Mouse (Mus musculus): ENCODE data around the gene Tbc1d8. TPM values are rescaled to one million over a fixed set of nuclear protein-coding genes. Genes with fewer than 3 reads are reported as not detected.

Tbc1d8 gene
- total and polyA plus RNA-seq, 3 experiments: 0.16 to 1.4 (median 0.81) TPM

- TF ChIP-seq NELFE (IDR thresholded peaks at IDR 0.05; ENCODE audit: low read depth, low read length): no peak
- no peak for TF ChIP-seq BHLHE40 (IDR thresholded peaks at IDR 0.05; ENCODE audit: low read depth, low read length)
- TF ChIP-seq ZMIZ1 (IDR thresholded peaks at IDR 0.05; ENCODE audit: low read depth, low read length): no peak
Observed at GRCm38 (mm10) chr1:39464760-39465159, 13.8 kb downstream of the Tbc1d8 start (continued).

GRCm38 (mm10) chr1:39462937-39463444, 15.6 kb downstream of the Tbc1d8 start:
- dilution Hi-C loops (cut with MboI; ENCODE audit: extremely low pct_ligation_motif_present, extremely low pct_unique_long_range_greater_than_20kb, low sequenced_read_pairs) (no loop called here), in situ Hi-C loops (cut with MboI; ENCODE audit: low pct_ligation_motif_present, low pct_unique_long_range_greater_than_20kb, low sequenced_read_pairs) (no loop called here)
- H3K27me3 ChIP-seq (replicated peaks): peaks cover 3% of the 10 kb centered on the region
- H3K9me3 ChIP-seq (replicated peaks; ENCODE audit: low read length): no peaks in the 10 kb centered on the region
- no peaks in the 10 kb centered on the region for H3K79me2 ChIP-seq (replicated peaks; ENCODE audit: control insufficient read depth, extremely low read depth, insufficient read depth, poor library complexity, severe bottlenecking)
- no peak overlapping the region for H3K4me3 ChIP-seq (replicated peaks in 1 of 3; ENCODE audit: low read depth in 2 of 3, low read length in 2 of 3, poor library complexity in 1 of 3)
- no peak overlapping the region for H3K9ac ChIP-seq (ENCODE audit: insufficient read depth, low read depth)
- no peak for DNase-seq (ENCODE audit: extremely low read depth)
- no peaks in the 10 kb centered on the region for H3K4me1 ChIP-seq (ENCODE audit: control insufficient read depth in 1 of 2, insufficient read depth in 2 of 2)
- TF ChIP-seq NELFE (IDR thresholded peaks at IDR 0.05; ENCODE audit: low read depth, low read length) (no peak), MEF2A (IDR thresholded peaks at IDR 0.05; ENCODE audit: borderline replicate concordance, low read depth, low read length) (no peak), RAD21 (IDR thresholded peaks at IDR 0.05; ENCODE audit: low read depth, low read length) (no peak), ZKSCAN1 (IDR thresholded peaks at IDR 0.05; ENCODE audit: borderline replicate concordance, low read depth, low read length) (no peak), ELF1 (IDR thresholded peaks at IDR 0.05; ENCODE audit: low read depth, low read length) (no peak), MAZ (IDR thresholded peaks at IDR 0.05; ENCODE audit: low read depth, low read length) (no peak), USF1 (IDR thresholded peaks at IDR 0.05; ENCODE audit: low read depth, low read length) (no peak), MYC (IDR thresholded peaks at IDR 0.05; ENCODE audit: low read depth, low read length) (no peak), TCF12 (IDR thresholded peaks at IDR 0.05; ENCODE audit: low read depth, low read length) (no peak), NRF1 (IDR thresholded peaks at IDR 0.05; ENCODE audit: low read depth, low read length) (no peak), GABPA (IDR thresholded peaks at IDR 0.05; ENCODE audit: insufficient replicate concordance, low read depth, low read length) (no peak), MAX (IDR thresholded peaks at IDR 0.05; ENCODE audit: low read length) (no peak), MXI1 (IDR thresholded peaks at IDR 0.05; ENCODE audit: low read depth, low read length) (no peak), ZC3H11A (IDR thresholded peaks at IDR 0.05; ENCODE audit: low read depth, low read length) (no peak), KAT2A (IDR thresholded peaks at IDR 0.05; ENCODE audit: insufficient replicate concordance, low read length) (no peak), IRF4 (IDR thresholded peaks at IDR 0.05; ENCODE audit: low read depth, low read length) (no peak), BHLHE40 (IDR thresholded peaks at IDR 0.05; ENCODE audit: low read depth, low read length) (no peak), POLR2AphosphoS2 (IDR thresholded peaks at IDR 0.05; ENCODE audit: low read depth, low read length) (no peak), TBP (conservative IDR thresholded peaks at IDR 0.05; ENCODE audit: low read depth, low read length) (no peak), CHD1 (IDR thresholded peaks at IDR 0.05; ENCODE audit: low read depth, low read length) (no peak)
- no peaks in the 10 kb centered on the region for H3K36me3 ChIP-seq (replicated peaks in 1 of 2; ENCODE audit: control insufficient read depth in 1 of 2, insufficient read depth in 1 of 2, low read length in 1 of 2)
- H3K4me2 ChIP-seq (ENCODE audit: insufficient read depth, low read depth, poor library complexity, severe bottlenecking): no peak overlapping the region
- H3K27ac ChIP-seq (ENCODE audit: insufficient read depth, low read depth): no peak overlapping the region

Measured in CH12.LX (cell line).